Mouse (Mus musculus): Measurements from ENCODE around the gene Arhgef40.
"Not testable (repeated sequence)": the region's sequence is repeated elsewhere in the genome, so short reads cannot be mapped to it uniquely, and the experiment has no call there.

The Arhgef40 gene

GRCm38 (mm10) chr14:52019051-52019589, 34.6 kb downstream of the Arhgef40 start:
- no peak for DNase-seq (ENCODE audit: low spot score)

- peak; percentile 99 for DNase-seq (ENCODE audit: low spot score)
Observed at GRCm38 (mm10) chr14:52019590-52020340, 35.2 kb downstream of the Arhgef40 start.

DNA sequence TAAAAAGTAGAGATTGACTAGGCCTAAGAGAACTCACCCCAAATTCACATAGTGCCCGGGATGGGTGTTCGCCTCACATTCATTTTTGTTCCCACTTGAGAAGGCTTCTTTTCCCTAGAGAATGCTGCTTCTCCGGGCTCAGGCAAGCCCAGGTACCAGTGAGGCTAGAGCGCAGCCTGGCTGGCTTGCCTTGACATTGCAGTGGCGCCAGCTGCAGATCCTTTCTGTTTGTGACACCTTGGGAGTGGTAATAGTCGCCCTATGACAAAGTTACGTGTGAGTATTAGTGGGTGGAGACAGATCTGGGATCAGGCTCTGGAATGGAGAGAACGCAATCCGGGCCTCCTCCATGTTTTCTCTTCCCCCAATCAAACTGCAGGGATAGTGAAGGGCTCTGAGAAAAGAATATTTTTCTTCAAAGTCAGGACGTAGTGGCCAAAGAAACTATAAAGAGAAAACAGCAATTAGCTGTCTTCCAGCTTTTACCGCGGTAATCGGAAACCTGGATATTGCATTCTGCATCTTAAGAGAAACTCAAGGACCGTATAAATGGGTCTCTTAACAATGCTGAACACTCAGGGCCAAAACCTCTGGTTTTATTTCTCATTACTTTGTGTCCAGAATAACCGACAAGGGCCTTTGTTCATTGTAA, 36.1 kb downstream of the Arhgef40 start, which contains the start of gene Zfp219:
TSS of gene Zfp219 (minus strand) at position 248 of the 652 bp plus-strand sequence.
- peak; percentile 86 for DNase-seq (ENCODE audit: low spot score)

DNA sequence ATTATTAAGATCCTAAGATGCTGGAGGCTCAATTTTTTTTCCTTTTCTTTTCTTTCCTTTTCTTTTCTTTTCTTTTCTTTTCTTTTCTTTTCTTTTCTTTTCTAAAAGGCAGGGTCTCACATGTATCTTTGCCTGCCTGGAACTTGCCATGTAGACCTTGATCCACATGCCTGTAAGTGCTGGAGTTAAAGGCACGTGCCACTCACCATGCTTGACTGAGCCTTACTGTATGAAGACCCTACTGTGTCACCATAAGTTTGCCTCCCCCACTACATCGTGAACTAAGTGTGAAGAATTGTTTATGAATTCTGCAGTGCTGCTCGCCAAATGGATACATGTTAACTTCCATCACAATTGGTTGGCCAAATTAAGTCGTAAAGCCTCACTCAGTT, 36.6 kb downstream of the Arhgef40 start:
- DNase-seq (ENCODE audit: low spot score), result no peak

DNA sequence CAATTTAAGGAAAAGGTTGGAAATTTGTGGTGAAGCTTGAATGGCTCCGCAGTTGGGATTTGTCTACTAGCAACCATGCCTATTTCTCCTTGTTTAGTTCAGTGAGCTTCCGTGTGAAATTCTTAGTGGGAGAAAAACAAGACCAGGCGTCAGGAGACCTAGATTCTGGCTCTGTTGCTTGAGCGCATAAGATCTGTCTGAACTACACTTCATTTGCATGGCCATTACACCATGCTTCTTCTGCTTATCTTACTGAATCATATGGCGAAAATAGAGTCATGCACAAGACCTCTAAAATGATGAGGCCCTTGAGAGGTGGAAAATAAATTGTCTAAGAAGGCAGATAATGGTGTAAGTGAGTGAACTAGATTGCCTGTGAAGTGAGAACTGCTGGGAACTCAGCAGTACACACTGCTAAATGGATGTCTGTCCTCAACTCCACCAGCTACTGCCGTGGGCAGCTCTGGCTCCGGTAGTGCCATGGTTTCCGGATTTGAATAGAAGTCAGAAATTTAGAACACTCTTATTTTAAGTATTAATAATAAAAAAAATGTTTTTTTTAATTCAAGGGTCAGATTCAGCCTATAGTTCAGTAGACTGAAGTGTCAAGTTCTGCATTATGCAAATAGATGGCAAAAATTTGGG, 37.2 kb downstream of the Arhgef40 start:
- no peak for DNase-seq (ENCODE audit: low spot score)

DNA sequence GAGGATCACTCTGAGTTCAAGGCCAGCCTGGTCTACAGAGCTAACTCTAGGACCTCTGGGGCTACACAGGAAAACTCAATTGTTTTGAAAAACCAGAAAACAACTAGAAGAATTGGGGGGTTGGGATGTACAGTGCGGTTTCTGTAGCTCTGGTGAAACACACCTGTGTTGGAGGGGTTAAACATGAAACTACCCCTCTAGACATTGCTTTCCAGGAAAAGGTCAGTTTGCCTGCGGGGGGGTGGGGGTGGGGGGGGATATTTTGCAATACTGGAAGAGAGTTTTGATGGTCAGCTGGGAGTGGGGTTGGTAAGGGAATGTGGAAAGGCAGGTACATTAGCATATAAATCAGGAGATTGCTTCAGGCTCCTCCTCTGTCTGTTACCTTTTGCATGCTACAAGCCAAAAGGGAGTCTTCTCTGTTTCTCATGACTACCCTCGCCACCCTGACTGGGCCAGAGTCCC, 37.8 kb downstream of the Arhgef40 start:
- no peak for DNase-seq (ENCODE audit: low spot score)

GRCm38 (mm10) chr14:52022709-52023459, 38.4 kb downstream of the Arhgef40 start:
- peak; percentile 93 for DNase-seq (ENCODE audit: low spot score)

- no peak for DNase-seq (ENCODE audit: low spot score)
Observed at GRCm38 (mm10) chr14:52024133-52024532, 39.6 kb downstream of the Arhgef40 start.

DNA sequence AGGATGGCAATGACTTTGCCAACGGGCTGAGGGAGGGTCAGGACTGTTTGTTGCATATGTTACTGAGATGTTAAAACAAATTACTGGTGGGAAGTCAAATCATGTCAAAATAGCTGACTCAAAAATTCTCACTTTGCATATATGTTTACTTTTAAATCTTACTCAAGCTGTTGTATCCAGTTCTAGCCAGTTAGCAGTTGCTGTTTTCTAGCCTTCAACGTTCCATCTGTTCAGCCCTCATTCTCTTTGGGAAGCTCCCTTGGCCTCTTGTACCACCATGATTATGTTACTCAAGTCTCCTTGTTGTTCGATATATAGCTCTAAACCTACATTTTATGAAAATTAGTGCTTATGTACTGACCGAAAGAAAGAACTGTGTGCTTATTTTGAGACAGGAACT, 41.8 kb downstream of the Arhgef40 start:
- no peak for DNase-seq (ENCODE audit: low spot score)

DNA sequence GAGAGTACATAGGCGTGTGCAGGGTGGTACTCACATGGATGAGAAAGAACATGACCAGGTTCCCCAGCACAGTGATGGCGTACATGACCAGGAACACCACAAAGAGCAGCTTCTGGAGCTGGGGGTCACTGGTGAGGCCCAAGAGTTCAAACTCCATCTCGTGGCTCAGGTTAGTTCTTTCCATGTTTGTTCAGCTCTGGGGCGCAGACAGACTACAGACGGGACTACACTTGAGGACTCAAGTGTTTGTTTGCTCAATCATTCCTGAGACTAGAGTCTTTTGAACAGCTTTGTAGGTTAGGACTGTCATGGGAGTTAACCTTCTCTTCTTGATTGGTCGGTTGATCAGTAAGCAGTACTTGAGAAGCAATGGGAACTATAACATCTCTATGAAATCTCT, 51.4 kb downstream of the Arhgef40 start:
- no peak for DNase-seq (ENCODE audit: low spot score)

DNA sequence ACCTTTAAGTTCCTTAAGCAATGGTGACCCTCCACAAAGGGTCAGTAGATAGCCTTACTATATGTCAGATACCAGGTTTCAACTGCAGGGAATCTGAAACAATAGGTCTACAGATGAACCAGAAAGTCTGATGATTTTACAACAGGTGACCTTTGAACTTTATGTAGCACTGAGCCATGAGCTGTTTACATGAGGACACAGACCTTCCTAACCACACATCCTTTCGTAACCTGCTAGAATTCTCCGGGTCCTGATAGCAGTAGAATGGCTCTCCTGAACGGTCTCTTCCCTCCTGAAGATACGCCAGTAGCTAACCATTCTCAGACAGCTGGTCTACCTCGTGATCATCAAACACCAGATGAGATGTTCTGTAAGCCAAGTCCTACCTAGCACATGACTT, 54.8 kb downstream of the Arhgef40 start:
- DNase-seq (ENCODE audit: low spot score), result no peak

DNA sequence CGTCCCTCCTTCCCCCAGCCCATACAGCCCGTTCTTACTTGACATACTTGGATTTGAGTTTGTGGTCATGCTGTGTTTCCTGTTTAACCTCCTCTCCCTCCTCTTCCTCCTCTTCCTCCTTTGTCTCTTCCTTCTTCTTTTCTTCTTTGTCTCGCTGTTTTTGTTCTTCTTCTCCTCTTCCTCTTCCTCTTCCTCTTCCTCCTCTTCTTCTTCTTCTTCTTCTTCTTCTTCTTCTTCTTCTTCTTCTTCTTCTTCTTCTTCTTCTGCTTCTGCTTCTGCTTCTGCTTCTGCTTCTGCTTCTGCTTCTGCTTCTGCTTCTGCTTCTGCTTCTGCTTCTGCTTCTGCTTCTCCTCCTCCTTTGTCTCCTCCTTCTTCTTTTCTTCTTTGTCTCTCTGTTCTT, 57.8 kb downstream of the Arhgef40 start, which contains the start of gene Olfr221:
TSS of gene Olfr221 (minus strand) at position 101 of the 400 bp plus-strand sequence.
- not testable (repeated sequence) for DNase-seq (ENCODE audit: low spot score)

DNA sequence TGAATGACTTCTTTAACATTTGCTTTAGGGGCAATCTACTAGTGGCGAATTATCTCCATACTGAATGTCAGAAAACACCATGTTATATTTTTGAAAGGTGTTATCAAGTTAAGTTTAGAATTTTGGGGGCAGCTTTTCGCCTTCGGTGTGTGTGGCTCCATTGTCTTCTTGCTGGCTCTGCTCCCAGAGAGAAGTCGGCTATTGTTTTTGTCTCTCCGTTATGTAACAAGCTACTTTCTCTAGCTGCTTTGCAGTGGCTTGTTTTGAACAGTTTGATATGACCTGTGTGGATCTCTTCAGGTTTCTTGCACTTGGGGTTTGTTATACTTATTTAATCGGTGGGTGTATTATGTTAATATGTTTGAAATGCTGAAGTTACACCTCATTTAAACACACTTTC, 58.9 kb downstream of the Arhgef40 start:
- DNase-seq (ENCODE audit: low spot score), result no peak

GRCm38 (mm10) chr14:52044901-52045678, 60.6 kb downstream of the Arhgef40 start:
- peak; percentile 76 for DNase-seq (ENCODE audit: low spot score)

- no peak for DNase-seq (ENCODE audit: low spot score)
Observed at GRCm38 (mm10) chr14:52045966-52046565, 61.5 kb downstream of the Arhgef40 start.

DNA sequence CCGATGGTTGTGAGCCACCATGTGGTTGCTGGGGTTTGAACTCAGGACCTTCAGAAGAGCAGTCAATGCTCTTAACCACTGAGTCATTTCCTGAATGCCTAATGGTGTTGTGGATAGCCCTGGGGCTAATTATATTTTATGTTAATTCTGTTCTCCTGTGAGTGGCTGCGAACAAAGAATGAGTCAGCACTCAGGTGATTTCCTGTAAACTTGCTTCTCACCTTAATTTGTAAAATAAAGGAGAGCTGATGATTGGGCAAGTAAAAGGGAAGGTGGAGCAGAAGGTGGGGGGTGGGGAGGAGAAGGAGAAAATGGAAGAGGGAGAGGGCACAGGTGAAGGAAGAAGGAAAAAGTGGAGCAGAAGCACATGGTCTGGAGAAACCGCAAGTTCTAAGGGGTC, 68.2 kb downstream of the Arhgef40 start:
- not testable (repeated sequence) for DNase-seq (ENCODE audit: low spot score)

Measured in embryo, embryonic 10.5 days (tissue).